Mouse (Mus musculus) lung, postnatal 4 days (tissue): ENCODE measurements around the gene Carf.
A peak's percentile ranks its signal among the peaks of the same experiment; 100 is the strongest.
"Not testable (repeated sequence)": the region's sequence is repeated elsewhere in the genome, so short reads cannot be mapped to it uniquely, and the experiment has no call there.

ENCODE experiments used
- DNase-seq, 2 experiments: peaks; one replicate each; pipeline ENCODE4 v3.0.0; 2021

Carf gene

GRCm38 (mm10) chr1:60098024-60098781 lies at the start of gene Carf, which contains the start of gene Wdr12:
Gene Carf (plus strand): TSS chr1:60098247.
Gene Wdr12 (minus strand): TSS chr1:60098645.
- peak; percentile 97 for DNase-seq

- no peak for DNase-seq
These were observed 43.4 kb upstream of the Carf start for GRCm38 (mm10) chr1:60054659-60055058.

GRCm38 (mm10) chr1:60056310-60056709 lies 41.7 kb upstream of the Carf start:
- no peak for DNase-seq

- not testable (repeated sequence) for DNase-seq
These were observed 27.3 kb upstream of the Carf start for GRCm38 (mm10) chr1:60070725-60071124.

- no peak for DNase-seq
These were observed 23.1 kb upstream of the Carf start for GRCm38 (mm10) chr1:60074935-60075334.

- DNase-seq = no peak
These were observed 22.5 kb upstream of the Carf start for GRCm38 (mm10) chr1:60075590-60075989.

GRCm38 (mm10) chr1:60076411-60076810 lies 21.6 kb upstream of the Carf start:
- no peak for DNase-seq

GRCm38 (mm10) chr1:60096572-60097276 lies 1.3 kb upstream of the Carf start:
- DNase-seq = no peak

GRCm38 (mm10) chr1:60097277-60098023 lies 597 bp upstream of the Carf start:
- DNase-seq = peak; percentile 64 to 69

GRCm38 (mm10) chr1:60098839-60099238 lies 792 bp downstream of the Carf start:
- DNase-seq = no peak

GRCm38 (mm10) chr1:60104582-60104981 lies 6.5 kb downstream of the Carf start:
- no peak for DNase-seq

- no peak for DNase-seq
These were observed 19.8 kb downstream of the Carf start for GRCm38 (mm10) chr1:60117721-60118455.

GRCm38 (mm10) chr1:60137346-60137745 lies 39.3 kb downstream of the Carf start:
- no peak for DNase-seq

GRCm38 (mm10) chr1:60152700-60153099 lies 54.7 kb downstream of the Carf start:
- DNase-seq = no peak

GRCm38 (mm10) chr1:60156651-60157050 lies 58.6 kb downstream of the Carf start:
- DNase-seq = no peak

- peak in 1 of 2 experiments; percentile 68 for DNase-seq
These were observed 60.4 kb downstream of the Carf start for GRCm38 (mm10) chr1:60158411-60158810.

- no peak for DNase-seq
These were observed 65.6 kb downstream of the Carf start for GRCm38 (mm10) chr1:60163676-60164075.

- DNase-seq = no peak
These were observed 71.6 kb downstream of the Carf start for GRCm38 (mm10) chr1:60169626-60170025.

- DNase-seq = no peak
These were observed 72.2 kb downstream of the Carf start for GRCm38 (mm10) chr1:60170251-60170650.

- no peak for DNase-seq
These were observed 75.1 kb downstream of the Carf start for GRCm38 (mm10) chr1:60173119-60173518.

- DNase-seq = not testable (repeated sequence)
These were observed 79.8 kb downstream of the Carf start for GRCm38 (mm10) chr1:60177814-60178213.

- no peak for DNase-seq
These were observed 81.3 kb downstream of the Carf start for GRCm38 (mm10) chr1:60179376-60179775.
